Mouse (Mus musculus) kidney, embryonic 14.5 days (tissue): ENCODE measurements around the gene Nap1l1. TPM values are rescaled to one million over a fixed set of nuclear protein-coding genes. Genes with fewer than 3 reads are reported as not detected.
"Not testable (repeated sequence)": the region's sequence is repeated elsewhere in the genome, so short reads cannot be mapped to it uniquely, and the experiment has no call there.

ENCODE experiments used
- ATAC-seq: fragments of 200-750 bp; cut with Nextera tagmentation; 2 replicates; pipeline ENCODE4 v1.8.0; 2017; ENCODE audit warnings: moderate number of reproducible peaks, mild to moderate bottlenecking, moderate TSS enrichment, moderate library complexity; ENCODE audit not compliant: low FRiP score, low TSS enrichment
- H3K27ac ChIP-seq: fragments of 300-500 bp; sonication (generic); 2 replicates; pipeline ENCODE4 v1.5.1; 2014; ENCODE audit warnings: low read depth, mild to moderate bottlenecking, low read length, moderate library complexity, mixed read lengths
- H3K27me3 ChIP-seq: fragments of 300-500 bp; sonication (generic); 2 replicates; pipeline ENCODE4 v1.6.1; 2014; ENCODE audit warnings: mild to moderate bottlenecking, low read length; ENCODE audit not compliant: control insufficient read depth, insufficient read depth
- H3K36me3 ChIP-seq: fragments of 300-500 bp; sonication (generic); 2 replicates; pipeline ENCODE4 v1.6.1; 2014; ENCODE audit warnings: low read length, mixed read lengths; ENCODE audit not compliant: control insufficient read depth, insufficient read depth
- H3K4me1 ChIP-seq: fragments of 300-500 bp; sonication (generic); 2 replicates; pipeline ENCODE4 v1.6.1; 2014; ENCODE audit warnings: low read length, mixed read lengths; ENCODE audit not compliant: control insufficient read depth, insufficient read depth
- H3K4me2 ChIP-seq: fragments of 300-500 bp; sonication (generic); replicated peaks from 2 replicates; pipeline ENCODE4 v1.6.1; 2014; ENCODE audit warnings: low read depth, mild to moderate bottlenecking, low read length
- H3K4me3 ChIP-seq: fragments of 300-500 bp; sonication (generic); 2 replicates; pipeline ENCODE4 v1.5.1; 2014; ENCODE audit warnings: mild to moderate bottlenecking, low read length
- H3K9ac ChIP-seq: fragments of 300-500 bp; sonication (generic); 2 replicates; pipeline ENCODE4 v1.6.1; 2014; ENCODE audit warnings: low read depth, mild to moderate bottlenecking, low read length, moderate library complexity
- H3K9me3 ChIP-seq: fragments of 300-500 bp; sonication (generic); 2 replicates; pipeline ENCODE4 v1.6.1; 2016; ENCODE audit warnings: low read length; ENCODE audit not compliant: control insufficient read depth
- WGBS: fragments of 180-500 bp; shearing (Covaris S2); extraction: QIAGEN DNeasy Blood & Tissue Kit; methylation state at CpG from one replicate; pipeline ENCODE4 v1.1.7; 2014; 5-methylcytosine and 5-hydroxymethylcytosine counted together
- polyA plus RNA-seq: library from polyadenylated mRNA; unstranded; fragments of >200 nt; fragmentation: Nextera tagmentation; extraction: Ambion mirVana; gene quantifications from 2 replicates; pipeline ENCODE4 v1.2.1, GENCODE M21; 2014

Nap1l1 gene
- 315 and 346 TPM in 2 replicates for polyA plus RNA-seq

- H3K9ac ChIP-seq = peak within 1 kb of the TSS; percentile 98
- ATAC-seq = peak; percentile 100
- under 1% methylated on average over 75 of the region's 80 CpGs for WGBS
Measured at GRCm38 (mm10) chr10:111472686-111473510, at the start of gene Nap1l1. Gene Nap1l1, plus strand, starts transcription at chr10:111473223.

GRCm38 (mm10) chr10:111426491-111426890 lies 46.5 kb upstream of the Nap1l1 start:
- 74% methylated on average over 1 of the region's 1 CpGs for WGBS
- Histone ChIP-seq H3K9ac (no peak overlapping the region), H3K4me3 (no peak overlapping the region), H3K4me1 (no peaks in the 10 kb centered on the region), H3K36me3 (no peaks in the 10 kb centered on the region), H3K27ac (no peak overlapping the region), H3K9me3 (no peaks in the 10 kb centered on the region), H3K4me2 (no peak overlapping the region), H3K27me3 (no peaks in the 10 kb centered on the region)
- no peak for ATAC-seq

More at GRCm38 (mm10) chr10:111472686-111473510, at the start of gene Nap1l1:
- Histone ChIP-seq H3K36me3 (peaks cover 3% of the 10 kb centered on the region; the same call in 1 of the 2 replicates), H3K27me3 (no peaks in the 10 kb centered on the region), H3K4me1 (peaks cover 26% of the 10 kb centered on the region; the same call in 1 of the 2 replicates), H3K4me3 (peak within 1 kb of the TSS; percentile 72), H3K27ac (peak within 1 kb of the TSS; percentile 87), H3K4me2 (peak within 1 kb of the TSS; percentile 72), H3K9me3 (no peaks in the 10 kb centered on the region)

- ATAC-seq = no peak
- WGBS = 87% methylated on average over 3 of the region's 3 CpGs
- no peak overlapping the region for H3K4me3 ChIP-seq
Measured at GRCm38 (mm10) chr10:111433502-111433901, 39.5 kb upstream of the Nap1l1 start.

GRCm38 (mm10) chr10:111441034-111441440 lies 32.0 kb upstream of the Nap1l1 start:
- Histone ChIP-seq H3K4me2 (no peak overlapping the region), H3K4me1 (no peaks in the 10 kb centered on the region), H3K9me3 (no peaks in the 10 kb centered on the region), H3K27me3 (no peaks in the 10 kb centered on the region), H3K36me3 (no peaks in the 10 kb centered on the region), H3K4me3 (no peak overlapping the region), H3K9ac (no peak overlapping the region), H3K27ac (no peak overlapping the region)
- WGBS = 63% methylated on average over 3 of the region's 3 CpGs
- ATAC-seq = no peak

More at GRCm38 (mm10) chr10:111433502-111433901, 39.5 kb upstream of the Nap1l1 start:
- H3K27ac ChIP-seq = no peak overlapping the region
- no peak overlapping the region for H3K9ac ChIP-seq
- H3K4me1 ChIP-seq = no peaks in the 10 kb centered on the region
- no peak overlapping the region for H3K4me2 ChIP-seq
- H3K9me3 ChIP-seq = no peaks in the 10 kb centered on the region
- H3K27me3 ChIP-seq = no peaks in the 10 kb centered on the region
- no peaks in the 10 kb centered on the region for H3K36me3 ChIP-seq

- WGBS = 50% methylated on average over 9 of the region's 9 CpGs
- Histone ChIP-seq H3K27me3 (no peaks in the 10 kb centered on the region), H3K4me3 (no peak overlapping the region), H3K9me3 (0 out of 2 replicates have a peak, but pooled peaks cover 2% of the 10 kb centered on the region), H3K36me3 (no peaks in the 10 kb centered on the region), H3K9ac (no peak overlapping the region), H3K27ac (no peak overlapping the region), H3K4me2 (no peak overlapping the region), H3K4me1 (no peaks in the 10 kb centered on the region)
- no peak for ATAC-seq
Measured at GRCm38 (mm10) chr10:111444199-111444598, 28.8 kb upstream of the Nap1l1 start.

GRCm38 (mm10) chr10:111445939-111446671 lies 26.9 kb upstream of the Nap1l1 start:
- no peaks in the 10 kb centered on the region for H3K36me3 ChIP-seq
- ATAC-seq = no peak
- 35% methylated on average over 9 of the region's 9 CpGs for WGBS

GRCm38 (mm10) chr10:111446672-111447008 lies 26.4 kb upstream of the Nap1l1 start:
- 100% methylated on average over 2 of the region's 3 CpGs for WGBS

More at GRCm38 (mm10) chr10:111445939-111446671, 26.9 kb upstream of the Nap1l1 start:
- H3K4me3 ChIP-seq = no peak overlapping the region
- 0 out of 2 replicates have a peak, but pooled peaks cover 2% of the 10 kb centered on the region for H3K9me3 ChIP-seq
- no peak overlapping the region for H3K27ac ChIP-seq
- no peak overlapping the region for H3K4me2 ChIP-seq
- H3K27me3 ChIP-seq = no peaks in the 10 kb centered on the region
- no peak overlapping the region for H3K9ac ChIP-seq
- H3K4me1 ChIP-seq = no peaks in the 10 kb centered on the region

GRCm38 (mm10) chr10:111449662-111450061 lies 23.4 kb upstream of the Nap1l1 start:
- H3K4me3 ChIP-seq, H3K27ac ChIP-seq, H3K4me1 ChIP-seq, H3K9ac ChIP-seq, H3K27me3 ChIP-seq, H3K9me3 ChIP-seq, H3K4me2 ChIP-seq, ATAC-seq, H3K36me3 ChIP-seq: not testable (repeated sequence)
- 75% methylated on average over 5 of the region's 5 CpGs for WGBS

More at GRCm38 (mm10) chr10:111446672-111447008, 26.4 kb upstream of the Nap1l1 start:
- not testable (repeated sequence) for H3K4me1 ChIP-seq, H3K9me3 ChIP-seq, H3K27me3 ChIP-seq, H3K9ac ChIP-seq, H3K27ac ChIP-seq, H3K4me2 ChIP-seq, H3K4me3 ChIP-seq, H3K36me3 ChIP-seq, ATAC-seq
